ENCODE assay signal across 8 mouse cellular contexts in genomic region chr15:77203255-77203981, GRCm38 (mm10).
A peak's percentile ranks its signal among the peaks of the same experiment; 100 is the strongest.
DNase-seq lines count a peak whose midpoint lies in the region; ATAC-seq and TF ChIP-seq lines count a peak whose summit lies in the region.

No protein-coding gene starts in this region.

- no peaks in the 10 kb centered on the region for H3K9me3 ChIP-seq in erythroblast, embryonic 14.5 days (ENCODE audit: control insufficient read depth, low read length)
- no peaks in the 10 kb centered on the region for H3K9me3 ChIP-seq in forebrain, embryonic 10.5 days
- H3K9me3 ChIP-seq in hindbrain, embryonic 13.5 days: no peaks in the 10 kb centered on the region
- no peaks in the 10 kb centered on the region for H3K9me3 ChIP-seq in limb, embryonic 15.5 days
- H3K9me3 ChIP-seq in midbrain, postnatal 0 days (ENCODE audit: low read length): no peaks in the 10 kb centered on the region

- no peaks in the 10 kb centered on the region for H3K4me1 ChIP-seq in erythroblast, embryonic 14.5 days (ENCODE audit: control insufficient read depth)
- H3K4me1 ChIP-seq in forebrain, embryonic 10.5 days: peaks cover 53% of the 10 kb centered on the region
- H3K4me1 ChIP-seq in hindbrain, embryonic 13.5 days (replicated peaks): peaks cover 23% of the 10 kb centered on the region
- H3K4me1 ChIP-seq in limb, embryonic 15.5 days: peaks cover 29% of the 10 kb centered on the region
- peaks cover 6% of the 10 kb centered on the region; the same call in 1 of the 2 replicates for H3K4me1 ChIP-seq in midbrain, postnatal 0 days (ENCODE audit: insufficient read depth, low read length)

- intact Hi-C loops in left cerebral cortex, postnatal 36 days (cut with DNase I): no loop called here

- no peak overlapping the region for H3K9ac ChIP-seq in hindbrain, embryonic 13.5 days
- H3K9ac ChIP-seq in limb, embryonic 15.5 days: no peak overlapping the region
- H3K9ac ChIP-seq in midbrain, postnatal 0 days (replicated peaks; ENCODE audit: low read length, poor library complexity, severe bottlenecking): no peak overlapping the region

- H3K27ac ChIP-seq in forebrain, embryonic 10.5 days: peak overlapping the region; percentile 31
- H3K27ac ChIP-seq in hindbrain, embryonic 13.5 days: peak overlapping the region; percentile 67
- H3K27ac ChIP-seq in limb, embryonic 15.5 days: peak overlapping the region; percentile 80
- H3K27ac ChIP-seq in midbrain, postnatal 0 days (ENCODE audit: low read depth, low read length): peak overlapping the region; percentile 47; the same call in 1 of the 2 replicates

- 78% methylated on average over 14 of the region's 14 CpGs for WGBS in forebrain, embryonic 10.5 days
- WGBS in hindbrain, embryonic 13.5 days: 61% methylated on average over 14 of the region's 14 CpGs
- 31% methylated on average over 14 of the region's 14 CpGs for WGBS in limb, embryonic 15.5 days
- 48% methylated on average over 14 of the region's 14 CpGs for WGBS in midbrain, postnatal 0 days

- no peak overlapping the region for H3K4me2 ChIP-seq in hindbrain, embryonic 13.5 days
- H3K4me2 ChIP-seq in limb, embryonic 15.5 days: peak overlapping the region; percentile 10; the same call in 1 of the 2 replicates
- no peak overlapping the region for H3K4me2 ChIP-seq in midbrain, postnatal 0 days (ENCODE audit: low read depth, low read length, poor library complexity, severe bottlenecking)

- no peak for TF ChIP-seq CTCF in midbrain, postnatal 0 days (IDR thresholded peaks at IDR 0.05)

- no peak for DNase-seq in forebrain, embryonic 10.5 days (ENCODE audit: extremely low spot score, low spot score)
- no peak for DNase-seq in midbrain, postnatal 0 days (ENCODE audit: low spot score)
- DNase-seq in left cerebral cortex, postnatal 36 days (ENCODE audit: low spot score in 2 of 2): no peak

- ATAC-seq in erythroblast, adult 5-6 weeks (replicated peaks; ENCODE audit: low FRiP score, poor library complexity, severe bottlenecking): no peak
- ATAC-seq in hindbrain, embryonic 13.5 days (ENCODE audit: low FRiP score): 0 out of 2 replicates have a peak, but pooled peaks have one; percentile 74
- no peak; the same call in 1 of the 2 replicates for ATAC-seq in limb, embryonic 15.5 days (ENCODE audit: insufficient number of reproducible peaks, low FRiP score, low TSS enrichment, low read depth)
- ATAC-seq in midbrain, postnatal 0 days (ENCODE audit: low FRiP score): no peak
- ATAC-seq in activated CD4-positive, CD25-positive, alpha-beta regulatory T cell, adult 4 months: no peak

- H3K36me3 ChIP-seq in erythroblast, embryonic 14.5 days (ENCODE audit: control insufficient read depth): no peaks in the 10 kb centered on the region
- no peaks in the 10 kb centered on the region; the same call in 1 of the 2 replicates for H3K36me3 ChIP-seq in forebrain, embryonic 10.5 days (replicated peaks)
- no peaks in the 10 kb centered on the region for H3K36me3 ChIP-seq in hindbrain, embryonic 13.5 days
- H3K36me3 ChIP-seq in limb, embryonic 15.5 days: 0 out of 2 replicates have a peak, but pooled peaks cover 2% of the 10 kb centered on the region
- 0 out of 2 replicates have a peak, but pooled peaks cover 2% of the 10 kb centered on the region for H3K36me3 ChIP-seq in midbrain, postnatal 0 days (ENCODE audit: insufficient read depth, low read length)

- H3K4me3 ChIP-seq in erythroblast, embryonic 14.5 days (replicated peaks): peak overlapping the region; percentile 14
- H3K4me3 ChIP-seq in forebrain, embryonic 10.5 days: no peak overlapping the region
- no peak overlapping the region for H3K4me3 ChIP-seq in hindbrain, embryonic 13.5 days
- no peak overlapping the region for H3K4me3 ChIP-seq in limb, embryonic 15.5 days
- H3K4me3 ChIP-seq in midbrain, postnatal 0 days (ENCODE audit: low read depth, low read length): no peak overlapping the region

- H3K27me3 ChIP-seq in erythroblast, embryonic 14.5 days (ENCODE audit: control insufficient read depth): no peaks in the 10 kb centered on the region
- no peaks in the 10 kb centered on the region for H3K27me3 ChIP-seq in forebrain, embryonic 10.5 days (ENCODE audit: poor library complexity, severe bottlenecking)
- H3K27me3 ChIP-seq in hindbrain, embryonic 13.5 days: no peaks in the 10 kb centered on the region
- no peaks in the 10 kb centered on the region for H3K27me3 ChIP-seq in limb, embryonic 15.5 days
- H3K27me3 ChIP-seq in midbrain, postnatal 0 days (ENCODE audit: insufficient read depth, low read length): no peaks in the 10 kb centered on the region
